Mouse (Mus musculus): ENCODE data around the gene Fgfr2. TPM values are rescaled to one million over a fixed set of nuclear protein-coding genes. Genes with fewer than 3 reads are reported as not detected.

The Fgfr2 gene
- total and polyA plus RNA-seq, 2 experiments from 2014 or later = 12.1 to 32.6 TPM

DNA sequence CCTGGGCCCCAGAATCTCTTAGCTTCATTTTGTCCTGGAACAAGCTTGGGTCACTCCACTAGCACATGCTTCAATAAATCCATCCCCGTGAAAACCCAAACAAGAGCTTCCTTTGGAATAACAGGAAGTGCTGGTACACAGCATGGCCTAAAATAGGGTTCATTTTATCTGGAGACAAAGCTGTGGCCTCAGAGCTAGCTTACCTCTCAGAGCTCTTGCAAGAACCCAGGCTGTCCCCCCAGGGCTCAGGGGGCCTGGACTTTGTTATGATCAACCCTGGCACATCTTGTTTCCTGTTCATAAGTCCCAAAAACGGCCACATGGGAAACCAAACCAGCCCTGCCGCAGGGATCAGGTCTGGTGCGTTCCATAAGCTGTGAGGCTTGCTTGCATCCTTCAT is 85.5 kb downstream of the Fgfr2 start:
- H3K9me3 ChIP-seq (ENCODE audit: low read length) = no peaks in the 10 kb centered on the region
- peaks cover 3% of the 10 kb centered on the region; the same call in 1 of the 2 replicates for H3K4me1 ChIP-seq (ENCODE audit: insufficient read depth, low read length)
- no peaks in the 10 kb centered on the region for H3K27me3 ChIP-seq (ENCODE audit: insufficient read depth, low read length)
- WGBS = 65% methylated on average over 4 of the region's 4 CpGs
- H3K9ac ChIP-seq (replicated peaks; ENCODE audit: low read length, poor library complexity, severe bottlenecking) = no peak overlapping the region
- H3K4me2 ChIP-seq (ENCODE audit: low read depth, low read length, poor library complexity, severe bottlenecking) = no peak overlapping the region
- no peak for TF ChIP-seq CTCF (IDR thresholded peaks at IDR 0.05)
- H3K27ac ChIP-seq (ENCODE audit: low read depth, low read length) = no peak overlapping the region
- DNase-seq (ENCODE audit: low spot score) (no peak), ATAC-seq (ENCODE audit: low FRiP score) (no peak)
- H3K4me3 ChIP-seq (ENCODE audit: low read depth, low read length) = no peak overlapping the region
- no peaks in the 10 kb centered on the region for H3K36me3 ChIP-seq (ENCODE audit: insufficient read depth, low read length)

DNA sequence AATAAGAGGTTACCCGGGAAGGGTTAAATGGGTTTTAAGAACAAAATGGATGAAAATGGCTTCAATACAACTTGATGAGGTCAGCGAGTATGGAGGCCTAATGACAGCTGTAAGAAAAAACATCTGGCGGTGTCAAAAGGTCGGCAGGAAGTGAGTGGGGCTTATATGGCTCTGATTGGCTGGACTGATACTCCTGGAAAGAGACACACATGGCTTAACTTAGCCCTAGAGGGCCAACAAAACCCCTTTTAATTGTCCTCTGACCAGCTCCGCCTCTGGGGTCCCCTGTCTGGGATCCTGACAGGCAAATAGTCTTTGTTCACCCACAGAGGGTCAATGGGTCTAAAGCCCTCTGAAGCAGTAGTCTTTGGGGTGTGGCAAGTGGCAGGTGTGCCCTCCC is 85.9 kb downstream of the Fgfr2 start:
- Histone ChIP-seq H3K9ac (replicated peaks; ENCODE audit: low read length, poor library complexity, severe bottlenecking) (no peak overlapping the region), H3K4me2 (ENCODE audit: low read depth, low read length, poor library complexity, severe bottlenecking) (no peak overlapping the region), H3K36me3 (ENCODE audit: insufficient read depth, low read length) (no peaks in the 10 kb centered on the region), H3K27ac (ENCODE audit: low read depth, low read length) (no peak overlapping the region), H3K9me3 (ENCODE audit: low read length) (no peaks in the 10 kb centered on the region), H3K27me3 (ENCODE audit: insufficient read depth, low read length) (no peaks in the 10 kb centered on the region), H3K4me1 (ENCODE audit: insufficient read depth, low read length) (peaks cover 3% of the 10 kb centered on the region; the same call in 1 of the 2 replicates), H3K4me3 (ENCODE audit: low read depth, low read length) (no peak overlapping the region)
- DNase-seq (ENCODE audit: low spot score) (no peak), ATAC-seq (ENCODE audit: low FRiP score) (no peak)
- TF ChIP-seq CTCF (IDR thresholded peaks at IDR 0.05) = no peak
- 68% methylated on average over 5 of the region's 5 CpGs for WGBS

GRCm38 (mm10) chr7:133035901-133036300 is 87.2 kb downstream of the Fgfr2 start:
- Histone ChIP-seq H3K9me3 (ENCODE audit: low read length) (no peaks in the 10 kb centered on the region), H3K36me3 (ENCODE audit: insufficient read depth, low read length) (no peaks in the 10 kb centered on the region), H3K27me3 (ENCODE audit: insufficient read depth, low read length) (no peaks in the 10 kb centered on the region), H3K4me3 (ENCODE audit: low read depth, low read length) (no peak overlapping the region), H3K9ac (replicated peaks; ENCODE audit: low read length, poor library complexity, severe bottlenecking) (no peak overlapping the region), H3K4me2 (ENCODE audit: low read depth, low read length, poor library complexity, severe bottlenecking) (no peak overlapping the region), H3K27ac (ENCODE audit: low read depth, low read length) (no peak overlapping the region), H3K4me1 (ENCODE audit: insufficient read depth, low read length) (peaks cover 3% of the 10 kb centered on the region; the same call in 1 of the 2 replicates)
- DNase-seq (ENCODE audit: low spot score) (no peak), ATAC-seq (ENCODE audit: low FRiP score) (no peak)
- TF ChIP-seq CTCF (IDR thresholded peaks at IDR 0.05) = no peak

DNA sequence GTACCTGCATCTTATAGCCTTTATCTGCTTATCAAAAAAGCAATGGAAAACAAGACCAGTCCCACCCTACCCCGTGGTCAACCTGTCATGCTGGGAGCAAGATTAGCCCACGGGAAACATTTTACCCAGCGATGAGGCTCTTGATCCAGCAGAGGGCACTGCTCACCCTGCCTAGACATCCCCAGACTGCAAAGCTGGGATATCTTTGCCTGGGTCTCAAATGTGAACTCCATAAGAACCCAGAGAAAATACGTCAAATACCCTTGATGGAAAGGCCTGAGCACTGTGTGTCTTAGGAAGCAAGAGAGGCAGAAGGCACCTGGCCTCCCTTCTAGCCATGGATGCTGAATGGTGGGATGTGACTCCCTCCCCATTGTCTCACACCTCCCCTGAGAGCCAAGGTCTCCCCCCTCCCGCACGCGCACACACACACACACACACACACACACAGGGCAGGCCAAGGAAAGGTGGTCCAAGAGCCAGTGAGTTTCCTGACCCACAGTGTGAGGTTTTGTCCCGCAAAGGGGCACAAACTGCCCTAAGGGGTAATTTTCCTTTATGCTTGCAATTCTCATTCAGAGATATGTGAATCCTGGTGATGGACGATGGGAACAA is 90.5 kb downstream of the Fgfr2 start:
- Histone ChIP-seq H3K9me3 (ENCODE audit: low read length) (no peaks in the 10 kb centered on the region), H3K27ac (ENCODE audit: low read depth, low read length) (no peak overlapping the region), H3K27me3 (ENCODE audit: insufficient read depth, low read length) (no peaks in the 10 kb centered on the region), H3K36me3 (ENCODE audit: insufficient read depth, low read length) (no peaks in the 10 kb centered on the region), H3K4me2 (ENCODE audit: low read depth, low read length, poor library complexity, severe bottlenecking) (no peak overlapping the region), H3K4me1 (ENCODE audit: insufficient read depth, low read length) (peaks cover 3% of the 10 kb centered on the region; the same call in 1 of the 2 replicates), H3K4me3 (ENCODE audit: low read depth, low read length) (no peak overlapping the region), H3K9ac (replicated peaks; ENCODE audit: low read length, poor library complexity, severe bottlenecking) (no peak overlapping the region)
- WGBS = 32% methylated on average over 9 of the region's 9 CpGs
- TF ChIP-seq CTCF (IDR thresholded peaks at IDR 0.05) = peak; percentile 97
- DNase-seq (ENCODE audit: low spot score) = peak; percentile 83
- peak; percentile 47; the same call in 1 of the 2 replicates for ATAC-seq (ENCODE audit: low FRiP score)

DNA sequence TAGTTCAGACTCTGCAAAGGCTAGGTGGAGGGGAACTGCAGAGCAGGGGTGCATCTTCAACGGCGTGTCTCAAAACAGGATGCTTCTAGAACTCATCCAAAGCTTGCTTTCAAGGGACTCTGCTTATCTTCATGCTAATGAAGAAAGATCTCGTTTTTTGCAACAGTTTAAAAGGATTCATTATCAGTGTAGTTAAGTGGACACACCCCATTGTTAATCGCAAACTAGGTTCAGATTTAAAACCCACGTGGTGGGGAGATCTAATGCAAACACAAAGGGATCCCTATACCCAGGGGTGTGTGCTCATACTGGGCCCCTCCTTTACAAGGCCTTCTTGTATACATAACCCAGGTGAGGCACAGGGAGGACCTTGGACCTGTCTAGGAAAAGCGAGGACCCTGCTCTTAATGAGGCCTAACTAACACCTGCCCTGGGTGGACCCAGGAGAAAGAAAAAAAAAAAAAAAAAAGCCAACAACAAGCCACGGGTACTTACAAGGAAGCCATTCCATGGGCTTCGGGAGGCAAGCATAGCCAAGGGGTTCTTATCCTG is 93.6 kb downstream of the Fgfr2 start:
- H3K36me3 ChIP-seq (ENCODE audit: insufficient read depth, low read length) = no peaks in the 10 kb centered on the region
- whole genome bisulfite sequencing = 79% methylated on average over 8 of the region's 8 CpGs
- no peak overlapping the region for H3K9ac ChIP-seq (replicated peaks; ENCODE audit: low read length, poor library complexity, severe bottlenecking)
- H3K4me2 ChIP-seq (ENCODE audit: low read depth, low read length, poor library complexity, severe bottlenecking) = no peak overlapping the region
- no peak overlapping the region for H3K4me3 ChIP-seq (ENCODE audit: low read depth, low read length)
- ATAC-seq (ENCODE audit: low FRiP score) (no peak), DNase-seq (ENCODE audit: low spot score) (no peak)
- no peaks in the 10 kb centered on the region for H3K27me3 ChIP-seq (ENCODE audit: insufficient read depth, low read length)
- no peak for TF ChIP-seq CTCF (IDR thresholded peaks at IDR 0.05)
- no peak overlapping the region for H3K27ac ChIP-seq (ENCODE audit: low read depth, low read length)
- H3K9me3 ChIP-seq (ENCODE audit: low read length) = no peaks in the 10 kb centered on the region
- peaks cover 3% of the 10 kb centered on the region; the same call in 1 of the 2 replicates for H3K4me1 ChIP-seq (ENCODE audit: insufficient read depth, low read length)

DNA sequence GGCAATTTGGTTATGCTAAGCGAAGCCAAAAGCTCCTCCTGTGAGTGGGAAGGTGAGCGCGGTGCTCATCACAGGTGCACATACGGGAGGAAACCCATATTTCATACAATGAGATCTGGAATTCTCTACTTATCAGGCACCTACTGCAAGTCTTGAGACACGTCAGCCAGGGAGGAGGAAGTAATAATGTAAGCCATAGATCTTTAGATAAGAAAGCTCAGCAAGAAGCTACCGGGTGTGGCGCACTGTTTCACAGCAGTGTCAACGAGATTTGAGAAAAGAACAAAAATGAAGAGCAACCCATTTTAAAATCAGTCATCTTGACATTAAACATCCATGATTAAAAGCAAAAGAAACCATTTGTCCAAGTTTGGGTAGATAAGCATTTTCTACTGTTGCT is 94.1 kb downstream of the Fgfr2 start:
- Histone ChIP-seq H3K9ac (replicated peaks; ENCODE audit: low read length, poor library complexity, severe bottlenecking) (no peak overlapping the region), H3K27me3 (ENCODE audit: insufficient read depth, low read length) (no peaks in the 10 kb centered on the region), H3K4me3 (ENCODE audit: low read depth, low read length) (no peak overlapping the region), H3K4me2 (ENCODE audit: low read depth, low read length, poor library complexity, severe bottlenecking) (no peak overlapping the region), H3K27ac (ENCODE audit: low read depth, low read length) (no peak overlapping the region), H3K9me3 (ENCODE audit: low read length) (no peaks in the 10 kb centered on the region), H3K36me3 (ENCODE audit: insufficient read depth, low read length) (no peaks in the 10 kb centered on the region), H3K4me1 (ENCODE audit: insufficient read depth, low read length) (peaks cover 3% of the 10 kb centered on the region; the same call in 1 of the 2 replicates)
- 96% methylated on average over 8 of the region's 8 CpGs for WGBS
- ATAC-seq (ENCODE audit: low FRiP score) (no peak), DNase-seq (ENCODE audit: low spot score) (no peak)
- TF ChIP-seq CTCF (IDR thresholded peaks at IDR 0.05) = no peak

Data from midbrain, postnatal 0 days (tissue).